Mouse (Mus musculus): ENCODE results near the gene Yif1b. TPM values are rescaled to one million over a fixed set of nuclear protein-coding genes. Genes with fewer than 3 reads are reported as not detected.
A peak's percentile ranks its signal among the peaks of the same experiment; 100 is the strongest.
"Not testable (repeated sequence)": the region's sequence is repeated elsewhere in the genome, so short reads cannot be mapped to it uniquely, and the experiment has no call there.

Yif1b gene
- polyA plus RNA-seq, 1 experiment from 2014 or later: 91.8 TPM

DNA sequence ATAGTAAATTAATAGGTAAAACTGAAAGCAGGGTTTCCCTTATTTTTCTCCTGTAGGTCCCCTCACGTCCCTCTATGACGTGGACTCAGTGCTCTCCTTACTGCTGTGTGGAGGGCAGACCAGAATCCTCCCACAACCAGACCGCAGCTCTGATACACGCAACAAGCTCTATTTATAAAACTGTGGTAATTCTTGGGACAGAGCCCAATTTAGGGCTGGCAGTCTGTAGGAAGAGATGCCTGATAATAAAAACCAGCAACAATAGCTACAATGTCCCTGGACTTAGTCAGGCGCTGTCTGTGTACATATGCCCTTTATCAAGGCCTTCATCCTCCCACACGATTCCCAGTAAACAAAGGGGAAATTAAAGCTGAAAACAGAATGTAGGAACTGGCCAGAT is 4.4 kb upstream of the Yif1b start:
- Histone ChIP-seq H3K9ac (ENCODE audit: low read depth, low read length) (no peak overlapping the region), H3K4me1 (replicated peaks; ENCODE audit: control insufficient read depth, insufficient read depth, low read length) (no peaks in the 10 kb centered on the region; the same call in 1 of the 2 replicates), H3K27me3 (ENCODE audit: control insufficient read depth, insufficient read depth, low read length) (peaks cover 25% of the 10 kb centered on the region), H3K27ac (ENCODE audit: low read depth, low read length) (no peak overlapping the region), H3K36me3 (ENCODE audit: control insufficient read depth, insufficient read depth, low read length) (no peaks in the 10 kb centered on the region), H3K9me3 (ENCODE audit: control insufficient read depth, low read length) (no peaks in the 10 kb centered on the region), H3K4me2 (replicated peaks; ENCODE audit: low read depth, low read length) (no peak overlapping the region), H3K4me3 (ENCODE audit: low read depth, low read length) (no peak overlapping the region)
- no peak for DNase-seq (ENCODE audit: low spot score)
- no peak for ATAC-seq (ENCODE audit: low FRiP score)
- WGBS: 83% methylated on average over 6 of the region's 6 CpGs

DNA sequence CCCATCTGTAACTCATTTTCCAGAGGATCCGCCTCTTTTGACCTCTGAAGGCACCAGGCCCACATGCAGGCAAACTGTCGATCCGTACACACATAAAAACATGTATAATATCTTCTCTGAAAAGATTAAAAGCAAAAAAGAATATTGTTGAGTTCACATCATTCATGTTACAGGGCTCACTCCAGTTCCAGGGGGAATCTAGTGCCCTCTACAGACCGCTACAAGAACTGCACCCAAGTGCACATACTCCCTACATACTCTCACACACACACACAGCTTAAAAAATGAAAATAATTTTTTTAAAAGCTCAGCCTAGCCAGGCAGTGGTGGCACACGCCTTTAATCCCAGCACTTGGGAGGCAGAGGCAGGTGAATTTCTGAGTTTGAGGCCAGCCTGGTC is 3.5 kb upstream of the Yif1b start:
- Histone ChIP-seq H3K9me3 (ENCODE audit: control insufficient read depth, low read length) (no peaks in the 10 kb centered on the region), H3K27me3 (ENCODE audit: control insufficient read depth, insufficient read depth, low read length) (peaks cover 25% of the 10 kb centered on the region), H3K27ac (ENCODE audit: low read depth, low read length) (no peak overlapping the region), H3K4me2 (replicated peaks; ENCODE audit: low read depth, low read length) (no peak overlapping the region), H3K4me3 (ENCODE audit: low read depth, low read length) (no peak overlapping the region), H3K4me1 (replicated peaks; ENCODE audit: control insufficient read depth, insufficient read depth, low read length) (no peaks in the 10 kb centered on the region; the same call in 1 of the 2 replicates), H3K36me3 (ENCODE audit: control insufficient read depth, insufficient read depth, low read length) (no peaks in the 10 kb centered on the region), H3K9ac (ENCODE audit: low read depth, low read length) (no peak overlapping the region)
- DNase-seq (ENCODE audit: low spot score): no peak
- WGBS: 78% methylated on average over 5 of the region's 5 CpGs
- ATAC-seq (ENCODE audit: low FRiP score): no peak

GRCm38 (mm10) chr7:29236593-29236992 is 1.5 kb upstream of the Yif1b start:
- no peaks in the 10 kb centered on the region for H3K36me3 ChIP-seq (ENCODE audit: control insufficient read depth, insufficient read depth, low read length)
- no peak for DNase-seq (ENCODE audit: low spot score)

GRCm38 (mm10) chr7:29237596-29237995 is 533 bp upstream of the Yif1b start:
- H3K36me3 ChIP-seq (ENCODE audit: control insufficient read depth, insufficient read depth, low read length); H3K27me3 ChIP-seq (ENCODE audit: control insufficient read depth, insufficient read depth, low read length); H3K4me1 ChIP-seq (replicated peaks; ENCODE audit: control insufficient read depth, insufficient read depth, low read length); H3K9me3 ChIP-seq (ENCODE audit: control insufficient read depth, low read length); DNase-seq (ENCODE audit: low spot score): not testable (repeated sequence)
- H3K9ac ChIP-seq (ENCODE audit: low read depth, low read length): peak overlapping the region; percentile 45; the same call in 1 of the 2 replicates
- ATAC-seq (ENCODE audit: low FRiP score): peak; percentile 28
- 34% methylated on average over 6 of the region's 6 CpGs for WGBS
- H3K27ac ChIP-seq (ENCODE audit: low read depth, low read length): peak overlapping the region; percentile 71
- H3K4me3 ChIP-seq (ENCODE audit: low read depth, low read length): peak overlapping the region; percentile 70; the same call in 1 of the 2 replicates
- H3K4me2 ChIP-seq (replicated peaks; ENCODE audit: low read depth, low read length): peak overlapping the region; percentile 53

More at GRCm38 (mm10) chr7:29236593-29236992, 1.5 kb upstream of the Yif1b start:
- Histone ChIP-seq H3K27ac (ENCODE audit: low read depth, low read length) (no peak overlapping the region), H3K27me3 (ENCODE audit: control insufficient read depth, insufficient read depth, low read length) (peaks cover 16% of the 10 kb centered on the region), H3K9me3 (ENCODE audit: control insufficient read depth, low read length) (no peaks in the 10 kb centered on the region), H3K4me3 (ENCODE audit: low read depth, low read length) (no peak overlapping the region), H3K4me2 (replicated peaks; ENCODE audit: low read depth, low read length) (no peak overlapping the region), H3K9ac (ENCODE audit: low read depth, low read length) (no peak overlapping the region), H3K4me1 (replicated peaks; ENCODE audit: control insufficient read depth, insufficient read depth, low read length) (no peaks in the 10 kb centered on the region; the same call in 1 of the 2 replicates)
- no peak for ATAC-seq (ENCODE audit: low FRiP score)
- 88% methylated on average over 4 of the region's 4 CpGs for WGBS

- Histone ChIP-seq H3K4me2 (replicated peaks; ENCODE audit: low read depth, low read length) (no peak overlapping the region), H3K27me3 (ENCODE audit: control insufficient read depth, insufficient read depth, low read length) (peaks cover 6% of the 10 kb centered on the region), H3K27ac (ENCODE audit: low read depth, low read length) (no peak overlapping the region), H3K9me3 (ENCODE audit: control insufficient read depth, low read length) (no peaks in the 10 kb centered on the region), H3K4me3 (ENCODE audit: low read depth, low read length) (no peak overlapping the region), H3K4me1 (replicated peaks; ENCODE audit: control insufficient read depth, insufficient read depth, low read length) (0 out of 2 replicates have a peak, but pooled peaks cover 4% of the 10 kb centered on the region), H3K9ac (ENCODE audit: low read depth, low read length) (no peak overlapping the region), H3K36me3 (ENCODE audit: control insufficient read depth, insufficient read depth, low read length) (0 out of 2 replicates have a peak, but pooled peaks cover 2% of the 10 kb centered on the region)
- DNase-seq (ENCODE audit: low spot score): peak; percentile 39
- ATAC-seq (ENCODE audit: low FRiP score): no peak
- WGBS: 83% methylated on average over 7 of the region's 7 CpGs
Measured at GRCm38 (mm10) chr7:29244732-29245416, 6.7 kb downstream of the Yif1b start.

DNA sequence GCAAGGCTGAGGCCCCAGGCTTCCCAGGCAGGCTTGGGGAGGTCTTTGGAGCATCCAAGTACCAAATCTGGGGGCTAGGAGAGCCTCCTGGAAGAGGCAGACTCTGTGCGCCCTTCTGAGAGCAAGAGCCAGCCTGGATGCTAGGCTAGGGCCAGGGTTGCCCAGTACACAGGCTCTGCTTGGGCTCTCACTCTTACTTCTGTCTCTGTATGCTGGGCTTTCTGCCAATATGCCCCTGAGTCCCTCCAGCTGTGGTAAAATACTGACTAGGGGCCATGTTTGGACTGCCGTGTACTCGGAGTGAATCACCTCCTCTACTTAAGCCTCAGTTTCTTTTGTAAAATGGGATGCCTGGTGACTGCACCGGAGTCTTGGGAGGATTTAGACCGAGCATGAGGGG is 7.9 kb downstream of the Yif1b start:
- H3K4me2 ChIP-seq (replicated peaks; ENCODE audit: low read depth, low read length): no peak overlapping the region
- H3K27me3 ChIP-seq (ENCODE audit: control insufficient read depth, insufficient read depth, low read length): peaks cover 6% of the 10 kb centered on the region
- WGBS: 92% methylated on average over 5 of the region's 5 CpGs
- no peak overlapping the region for H3K4me3 ChIP-seq (ENCODE audit: low read depth, low read length)
- no peak overlapping the region for H3K27ac ChIP-seq (ENCODE audit: low read depth, low read length)
- 0 out of 2 replicates have a peak, but pooled peaks cover 4% of the 10 kb centered on the region for H3K4me1 ChIP-seq (replicated peaks; ENCODE audit: control insufficient read depth, insufficient read depth, low read length)
- no peak for ATAC-seq (ENCODE audit: low FRiP score)
- no peak for DNase-seq (ENCODE audit: low spot score)
- 0 out of 2 replicates have a peak, but pooled peaks cover 2% of the 10 kb centered on the region for H3K36me3 ChIP-seq (ENCODE audit: control insufficient read depth, insufficient read depth, low read length)
- H3K9me3 ChIP-seq (ENCODE audit: control insufficient read depth, low read length): no peaks in the 10 kb centered on the region
- no peak overlapping the region for H3K9ac ChIP-seq (ENCODE audit: low read depth, low read length)

DNA sequence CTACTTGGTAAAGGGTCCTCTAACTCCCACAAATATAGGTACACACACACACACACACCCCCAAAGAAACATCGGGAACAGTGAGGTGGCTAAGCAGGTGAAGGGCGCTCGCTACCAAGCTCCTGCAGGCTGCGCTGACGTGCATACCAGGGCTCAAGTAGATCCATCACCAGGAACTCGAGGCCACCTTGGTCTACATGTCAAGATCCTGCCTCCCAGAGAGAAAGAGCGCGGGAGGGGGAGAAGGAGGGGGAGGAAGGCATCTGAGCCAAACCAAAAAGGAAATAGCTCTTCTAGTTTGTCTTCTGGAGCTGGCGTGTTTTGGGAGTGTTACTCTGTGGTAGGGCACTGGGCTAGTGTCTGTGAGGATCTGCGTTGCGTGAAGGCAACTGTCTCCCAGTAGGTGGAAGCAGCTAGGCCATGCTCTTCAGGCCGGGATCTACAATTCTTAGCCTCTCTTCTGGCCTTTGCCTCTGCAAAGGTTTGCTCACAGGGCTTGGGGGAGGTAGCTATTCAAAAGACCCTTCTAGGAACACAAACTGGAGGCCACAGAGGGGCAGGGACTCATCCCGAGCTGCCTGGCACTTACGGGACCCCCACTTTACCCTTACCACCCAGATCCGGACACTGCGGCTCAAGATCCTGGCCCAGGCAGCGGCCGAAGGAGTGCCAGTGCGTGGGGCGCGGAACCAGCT is 8.6 kb downstream of the Yif1b start:
- Histone ChIP-seq H3K36me3 (ENCODE audit: control insufficient read depth, insufficient read depth, low read length) (0 out of 2 replicates have a peak, but pooled peaks cover 2% of the 10 kb centered on the region), H3K4me3 (ENCODE audit: low read depth, low read length) (no peak overlapping the region), H3K9me3 (ENCODE audit: control insufficient read depth, low read length) (no peaks in the 10 kb centered on the region), H3K9ac (ENCODE audit: low read depth, low read length) (no peak overlapping the region), H3K27me3 (ENCODE audit: control insufficient read depth, insufficient read depth, low read length) (peaks cover 6% of the 10 kb centered on the region), H3K4me2 (replicated peaks; ENCODE audit: low read depth, low read length) (no peak overlapping the region), H3K27ac (ENCODE audit: low read depth, low read length) (no peak overlapping the region), H3K4me1 (replicated peaks; ENCODE audit: control insufficient read depth, insufficient read depth, low read length) (0 out of 2 replicates have a peak, but pooled peaks cover 4% of the 10 kb centered on the region)
- 85% methylated on average over 21 of the region's 21 CpGs for WGBS
- DNase-seq (ENCODE audit: low spot score): no peak
- ATAC-seq (ENCODE audit: low FRiP score): no peak

GRCm38 (mm10) chr7:29247314-29247700 is 9.2 kb downstream of the Yif1b start:
- H3K36me3 ChIP-seq (ENCODE audit: control insufficient read depth, insufficient read depth, low read length): 0 out of 2 replicates have a peak, but pooled peaks cover 2% of the 10 kb centered on the region
- H3K9me3 ChIP-seq (ENCODE audit: control insufficient read depth, low read length): no peaks in the 10 kb centered on the region
- H3K27ac ChIP-seq (ENCODE audit: low read depth, low read length): no peak overlapping the region
- 27% methylated on average over 16 of the region's 16 CpGs for WGBS
- H3K27me3 ChIP-seq (ENCODE audit: control insufficient read depth, insufficient read depth, low read length): peaks cover 6% of the 10 kb centered on the region
- ATAC-seq (ENCODE audit: low FRiP score) (0 out of 2 replicates have a peak, but pooled peaks have one; percentile 33), DNase-seq (ENCODE audit: low spot score) (peak; percentile 87)
- H3K9ac ChIP-seq (ENCODE audit: low read depth, low read length): no peak overlapping the region
- H3K4me2 ChIP-seq (replicated peaks; ENCODE audit: low read depth, low read length): peak overlapping the region; percentile 35
- H3K4me3 ChIP-seq (ENCODE audit: low read depth, low read length): no peak overlapping the region
- H3K4me1 ChIP-seq (replicated peaks; ENCODE audit: control insufficient read depth, insufficient read depth, low read length): 0 out of 2 replicates have a peak, but pooled peaks cover 4% of the 10 kb centered on the region

Measured in hindbrain, embryonic 11.5 days (tissue).